Comparison of ENCODE assay signal across 8 mouse cellular contexts in the genomic region with DNA sequence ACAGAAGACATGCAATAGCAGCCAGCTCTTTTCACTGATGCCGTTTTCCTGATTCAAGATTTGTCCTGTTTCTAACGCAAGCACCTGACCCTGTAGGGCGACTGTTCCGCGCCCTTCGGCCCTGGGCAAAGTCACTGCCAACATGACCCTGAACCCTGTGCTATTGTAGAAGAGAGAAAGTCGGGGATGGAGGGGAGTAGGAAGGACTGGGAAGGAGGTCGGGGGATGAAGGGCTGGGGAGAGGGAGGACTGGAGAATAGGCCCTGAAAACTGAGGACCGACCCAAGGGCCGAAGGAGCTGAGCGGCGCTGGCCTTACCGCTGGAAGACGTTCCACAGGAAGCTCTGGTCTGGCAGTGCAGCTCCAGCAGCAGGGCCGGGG. TPM values are rescaled to one million over a fixed set of nuclear protein-coding genes. Genes with fewer than 3 reads are reported as not detected.
DNase-seq lines count a peak whose midpoint lies in the region; ATAC-seq lines count a peak whose summit lies in the region.

No protein-coding gene starts in this region.

- WGBS in kidney, embryonic 16.5 days, result 1% methylated on average over 15 of the region's 15 CpGs
- 6% methylated on average over 15 of the region's 15 CpGs for WGBS in embryonic facial prominence, embryonic 12.5 days
- 2% methylated on average over 15 of the region's 15 CpGs for WGBS in intestine, embryonic 14.5 days
- WGBS in midbrain, embryonic 16.5 days, result 3% methylated on average over 15 of the region's 15 CpGs

- no peaks in the 10 kb centered on the region for H3K9me3 ChIP-seq in kidney, embryonic 16.5 days (ENCODE audit: low read length)
- H3K9me3 ChIP-seq in embryonic facial prominence, embryonic 12.5 days, result no peaks in the 10 kb centered on the region
- no peaks in the 10 kb centered on the region for H3K9me3 ChIP-seq in intestine, embryonic 14.5 days (ENCODE audit: control insufficient read depth, low read length)
- H3K9me3 ChIP-seq in midbrain, embryonic 16.5 days (replicated peaks; ENCODE audit: control insufficient read depth, low read length, poor library complexity, severe bottlenecking), result no peaks in the 10 kb centered on the region

- peak overlapping the region; percentile 87 for H3K4me2 ChIP-seq in kidney, embryonic 16.5 days (replicated peaks; ENCODE audit: low read depth, low read length)
- H3K4me2 ChIP-seq in embryonic facial prominence, embryonic 12.5 days (replicated peaks), result peak overlapping the region; percentile 78
- H3K4me2 ChIP-seq in intestine, embryonic 14.5 days (ENCODE audit: low read length), result peak overlapping the region; percentile 71
- peak overlapping the region; percentile 88 for H3K4me2 ChIP-seq in midbrain, embryonic 16.5 days (ENCODE audit: low read length)

- intact Hi-C loops in left cerebral cortex, postnatal 14 days (cut with DNase I), result no loop called here
- intact Hi-C loops in left cerebral cortex, postnatal 10 days (cut with DNase I), result no loop called here

- H3K4me3 ChIP-seq in kidney, embryonic 16.5 days (ENCODE audit: low read length), result peak overlapping the region; percentile 83
- H3K4me3 ChIP-seq in embryonic facial prominence, embryonic 12.5 days, result peak overlapping the region; percentile 87
- H3K4me3 ChIP-seq in intestine, embryonic 14.5 days (ENCODE audit: low read depth, low read length), result peak overlapping the region; percentile 74
- peak overlapping the region; percentile 65 for H3K4me3 ChIP-seq in midbrain, embryonic 16.5 days (ENCODE audit: low read depth, low read length)

- H3K4me1 ChIP-seq in kidney, embryonic 16.5 days (ENCODE audit: insufficient read depth, low read length), result peaks cover 12% of the 10 kb centered on the region
- H3K4me1 ChIP-seq in embryonic facial prominence, embryonic 12.5 days, result peaks cover 5% of the 10 kb centered on the region
- peaks cover 6% of the 10 kb centered on the region for H3K4me1 ChIP-seq in intestine, embryonic 14.5 days (replicated peaks; ENCODE audit: control insufficient read depth, insufficient read depth, low read length)
- H3K4me1 ChIP-seq in midbrain, embryonic 16.5 days (ENCODE audit: control insufficient read depth, insufficient read depth, low read length), result peaks cover 13% of the 10 kb centered on the region

- no peak for DNase-seq in kidney, adult 11 months
- DNase-seq in intestine, embryonic 14.5 days (ENCODE audit: low spot score), result no peak
- no peak for DNase-seq in left cerebral cortex, postnatal 14 days (ENCODE audit: low spot score in 2 of 2)
- DNase-seq in adrenal gland, postnatal 4 days (ENCODE audit: low spot score in 2 of 2), result no peak
- DNase-seq in left cerebral cortex, postnatal 10 days (ENCODE audit: extremely low spot score in 1 of 2, low spot score in 2 of 2), result no peak

- peaks cover 15% of the 10 kb centered on the region for H3K36me3 ChIP-seq in kidney, embryonic 16.5 days (ENCODE audit: insufficient read depth, low read length)
- peaks cover 12% of the 10 kb centered on the region for H3K36me3 ChIP-seq in embryonic facial prominence, embryonic 12.5 days
- peaks cover 22% of the 10 kb centered on the region for H3K36me3 ChIP-seq in intestine, embryonic 14.5 days (ENCODE audit: control insufficient read depth, insufficient read depth, low read length)
- peaks cover 12% of the 10 kb centered on the region for H3K36me3 ChIP-seq in midbrain, embryonic 16.5 days (ENCODE audit: control insufficient read depth, insufficient read depth, low read length)

- peak overlapping the region; percentile 82 for H3K27ac ChIP-seq in kidney, embryonic 16.5 days (ENCODE audit: low read length)
- peak overlapping the region; percentile 60 for H3K27ac ChIP-seq in embryonic facial prominence, embryonic 12.5 days
- H3K27ac ChIP-seq in intestine, embryonic 14.5 days (ENCODE audit: low read depth), result peak overlapping the region; percentile 40; the same call in 1 of the 2 replicates
- H3K27ac ChIP-seq in midbrain, embryonic 16.5 days (ENCODE audit: low read length), result peak overlapping the region; percentile 47

- no peak for ATAC-seq in kidney, embryonic 16.5 days (ENCODE audit: low FRiP score, low TSS enrichment)
- peak; percentile 74 for ATAC-seq in embryonic facial prominence, embryonic 12.5 days (ENCODE audit: insufficient number of reproducible peaks, insufficient read depth, low FRiP score, low TSS enrichment)
- ATAC-seq in intestine, embryonic 14.5 days (replicated peaks; ENCODE audit: low FRiP score, low TSS enrichment, low read depth), result no peak
- no peak for ATAC-seq in midbrain, embryonic 16.5 days

- H3K27me3 ChIP-seq in kidney, embryonic 16.5 days (ENCODE audit: insufficient read depth, low read length), result no peaks in the 10 kb centered on the region
- H3K27me3 ChIP-seq in embryonic facial prominence, embryonic 12.5 days, result no peaks in the 10 kb centered on the region
- no peaks in the 10 kb centered on the region for H3K27me3 ChIP-seq in intestine, embryonic 14.5 days (replicated peaks; ENCODE audit: control insufficient read depth, insufficient read depth, low read length)
- no peaks in the 10 kb centered on the region for H3K27me3 ChIP-seq in midbrain, embryonic 16.5 days (ENCODE audit: control insufficient read depth, insufficient read depth, low read depth, low read length)

- peak overlapping the region; percentile 88 for H3K9ac ChIP-seq in kidney, embryonic 16.5 days (replicated peaks; ENCODE audit: low read length)
- peak overlapping the region; percentile 85 for H3K9ac ChIP-seq in embryonic facial prominence, embryonic 12.5 days
- H3K9ac ChIP-seq in intestine, embryonic 14.5 days (ENCODE audit: low read length), result peak overlapping the region; percentile 71
- H3K9ac ChIP-seq in midbrain, embryonic 16.5 days (ENCODE audit: low read depth, low read length), result peak overlapping the region; percentile 79

RNA-seq across cellular contexts. Expression of gene Pdcd6, which starts 0.6 kb away (rescaled TPM):
- polyA plus RNA-seq in kidney, embryonic 16.5 days (2015; fragmentation: Nextera tagmentation; extraction: Ambion mirVana), result 166 and 172 TPM in 2 replicates
- 131 and 133 TPM in 2 replicates for polyA plus RNA-seq in embryonic facial prominence, embryonic 12.5 days (2016; fragmentation: Nextera tagmentation; extraction: Ambion mirVana)
- polyA plus RNA-seq in intestine, embryonic 14.5 days (2014; fragmentation: Nextera tagmentation; extraction: Ambion mirVana), result 173 and 179 TPM in 2 replicates
- polyA plus RNA-seq in midbrain, embryonic 16.5 days (2015; fragmentation: Nextera tagmentation; extraction: Ambion mirVana), result 108 and 110 TPM in 2 replicates
- 10 to 100 TPM; 76.3 to 76.6 TPM for total RNA-seq in left cerebral cortex, postnatal 14 days (2021)
- total RNA-seq in adrenal gland, postnatal 4 days (2021), result 100 to 1,000 TPM; 143 to 145 TPM
- total RNA-seq in left cerebral cortex, postnatal 10 days (2021), result 10 to 100 TPM; 71.3 to 73.2 TPM

RNA-seq across cellular contexts. Expression of gene Ahrr, which starts 24.6 kb away (rescaled TPM):
- 0.46 and 0.55 TPM in 2 replicates for polyA plus RNA-seq in kidney, embryonic 16.5 days (2015; fragmentation: Nextera tagmentation; extraction: Ambion mirVana)
- polyA plus RNA-seq in embryonic facial prominence, embryonic 12.5 days (2016; fragmentation: Nextera tagmentation; extraction: Ambion mirVana), result 1.2 and 1.7 TPM in 2 replicates
- 0.30 and 0.64 TPM in 2 replicates for polyA plus RNA-seq in intestine, embryonic 14.5 days (2014; fragmentation: Nextera tagmentation; extraction: Ambion mirVana)
- polyA plus RNA-seq in midbrain, embryonic 16.5 days (2015; fragmentation: Nextera tagmentation; extraction: Ambion mirVana), result 0.58 and 0.70 TPM in 2 replicates
- total RNA-seq in left cerebral cortex, postnatal 14 days (2021), result 1 to 10 TPM in 1 of 2 experiments, under 1 TPM in 1; 0.86 to 1.2 TPM
- 1 to 10 TPM; 2.3 to 2.4 TPM for total RNA-seq in adrenal gland, postnatal 4 days (2021)
- total RNA-seq in left cerebral cortex, postnatal 10 days (2021), result under 1 TPM; 0.81 to 0.99 TPM

RNA-seq across cellular contexts. Expression of gene Sdha, which starts 33.3 kb away (rescaled TPM):
- polyA plus RNA-seq in kidney, embryonic 16.5 days (2015; fragmentation: Nextera tagmentation; extraction: Ambion mirVana), result 383 and 417 TPM in 2 replicates
- polyA plus RNA-seq in embryonic facial prominence, embryonic 12.5 days (2016; fragmentation: Nextera tagmentation; extraction: Ambion mirVana), result 230 and 238 TPM in 2 replicates
- 243 and 255 TPM in 2 replicates for polyA plus RNA-seq in intestine, embryonic 14.5 days (2014; fragmentation: Nextera tagmentation; extraction: Ambion mirVana)
- 235 and 238 TPM in 2 replicates for polyA plus RNA-seq in midbrain, embryonic 16.5 days (2015; fragmentation: Nextera tagmentation; extraction: Ambion mirVana)
- 100 to 1,000 TPM; 269 to 280 TPM for total RNA-seq in left cerebral cortex, postnatal 14 days (2021)
- 100 to 1,000 TPM; 450 to 473 TPM for total RNA-seq in adrenal gland, postnatal 4 days (2021)
- total RNA-seq in left cerebral cortex, postnatal 10 days (2021), result 100 to 1,000 TPM; 225 to 226 TPM

RNA-seq across cellular contexts. Expression of gene Ccdc127, which starts 33.3 kb away (rescaled TPM):
- 45.2 and 58.1 TPM in 2 replicates for polyA plus RNA-seq in kidney, embryonic 16.5 days (2015; fragmentation: Nextera tagmentation; extraction: Ambion mirVana)
- polyA plus RNA-seq in embryonic facial prominence, embryonic 12.5 days (2016; fragmentation: Nextera tagmentation; extraction: Ambion mirVana), result 66.1 and 67.9 TPM in 2 replicates
- 46.6 and 50.9 TPM in 2 replicates for polyA plus RNA-seq in intestine, embryonic 14.5 days (2014; fragmentation: Nextera tagmentation; extraction: Ambion mirVana)
- polyA plus RNA-seq in midbrain, embryonic 16.5 days (2015; fragmentation: Nextera tagmentation; extraction: Ambion mirVana), result 43.1 and 45.9 TPM in 2 replicates
- total RNA-seq in left cerebral cortex, postnatal 14 days (2021), result 10 to 100 TPM; 64.6 to 64.9 TPM
- 10 to 100 TPM; 48.3 to 50.8 TPM for total RNA-seq in adrenal gland, postnatal 4 days (2021)
- total RNA-seq in left cerebral cortex, postnatal 10 days (2021), result 10 to 100 TPM; 59.8 to 60.5 TPM

RNA-seq across cellular contexts. Expression of gene Lrrc14b, which starts 47.0 kb away (rescaled TPM):
- not detected in 2 replicates for polyA plus RNA-seq in kidney, embryonic 16.5 days (2015; fragmentation: Nextera tagmentation; extraction: Ambion mirVana)
- polyA plus RNA-seq in embryonic facial prominence, embryonic 12.5 days (2016; fragmentation: Nextera tagmentation; extraction: Ambion mirVana), result not detected in 2 replicates
- polyA plus RNA-seq in intestine, embryonic 14.5 days (2014; fragmentation: Nextera tagmentation; extraction: Ambion mirVana), result not detected in 2 replicates
- polyA plus RNA-seq in midbrain, embryonic 16.5 days (2015; fragmentation: Nextera tagmentation; extraction: Ambion mirVana), result not detected in 2 replicates
- not detected for total RNA-seq in left cerebral cortex, postnatal 14 days (2021)
- 1 to 10 TPM in 1 of 2 experiments, under 1 TPM in 1; 0.78 to 1.5 TPM for total RNA-seq in adrenal gland, postnatal 4 days (2021)
- not detected for total RNA-seq in left cerebral cortex, postnatal 10 days (2021)
